Mouse (Mus musculus): Measurements from ENCODE around the gene Lair1. TPM values are rescaled to one million over a fixed set of nuclear protein-coding genes. Genes with fewer than 3 reads are reported as not detected.
"Not testable (repeated sequence)": the region's sequence is repeated elsewhere in the genome, so short reads cannot be mapped to it uniquely, and the experiment has no call there.

Lair1 gene
- total RNA-seq (2021) = 1.2 TPM in 2 replicates
- long read RNA-seq = 0 reads

GRCm38 (mm10) chr7:4063013-4063412 is at the start of gene Lair1:
Gene Lair1 (minus strand): TSS chr7:4063204.
- no peak for DNase-seq

DNA sequence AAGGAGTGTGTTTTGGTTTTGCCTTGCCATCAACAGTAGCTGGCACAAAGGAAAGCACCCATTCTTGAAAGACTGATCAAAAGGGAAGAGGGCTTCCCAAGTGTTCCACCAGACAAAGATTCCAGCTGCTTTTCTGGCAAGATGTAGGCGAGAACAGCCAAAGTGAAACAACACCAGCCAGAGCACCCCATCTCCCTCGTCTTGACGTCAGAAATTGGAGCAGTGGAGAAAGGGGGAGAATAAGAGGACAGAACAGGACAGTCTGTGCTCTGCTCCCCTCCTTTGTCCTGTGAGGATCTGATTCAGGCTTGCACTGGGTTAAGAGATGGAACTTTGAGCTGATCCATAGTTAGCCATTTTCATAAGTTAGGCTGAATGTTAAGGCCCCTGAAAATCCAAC is 48.8 kb upstream of the Lair1 start:
- DNase-seq = no peak

DNA sequence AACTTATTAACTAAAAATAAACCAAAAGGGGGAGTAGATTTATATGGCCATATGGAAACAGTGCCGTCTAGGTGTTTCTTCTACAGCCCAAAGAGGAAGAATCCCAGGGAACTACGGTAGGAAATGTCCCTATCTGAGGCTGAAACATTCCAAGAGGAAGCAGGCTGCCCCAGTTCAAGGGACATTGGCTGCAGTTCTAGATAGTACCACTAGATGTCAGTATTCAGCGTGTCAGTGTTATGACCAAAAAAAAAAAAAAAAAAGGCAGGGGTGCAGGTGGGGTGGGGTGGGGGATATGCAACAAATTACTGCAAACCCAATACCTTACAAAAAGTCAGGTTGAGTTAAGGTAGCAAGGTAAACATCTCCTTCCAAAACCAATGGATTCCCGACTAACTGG is 40.4 kb upstream of the Lair1 start:
- DNase-seq = no peak

DNA sequence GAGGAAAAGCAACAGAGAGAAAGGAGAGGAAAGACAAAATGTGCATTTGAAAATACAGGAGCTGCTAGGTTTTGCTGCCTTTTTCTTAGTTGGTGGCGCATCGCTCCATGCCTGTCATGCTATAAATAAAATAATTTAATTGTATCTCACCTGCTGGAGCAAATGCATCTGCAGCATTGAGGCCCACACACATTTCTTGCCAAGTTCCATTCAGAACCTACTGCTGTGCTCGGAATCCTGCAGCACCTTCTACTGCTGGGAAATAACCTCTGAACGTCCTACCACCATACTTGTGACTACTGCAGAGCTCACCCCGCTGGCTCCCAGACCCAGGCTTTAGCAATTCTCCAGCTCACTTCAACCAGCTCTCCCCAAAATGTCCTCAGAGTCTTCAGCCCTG is 38.1 kb upstream of the Lair1 start:
- no peak for DNase-seq

DNA sequence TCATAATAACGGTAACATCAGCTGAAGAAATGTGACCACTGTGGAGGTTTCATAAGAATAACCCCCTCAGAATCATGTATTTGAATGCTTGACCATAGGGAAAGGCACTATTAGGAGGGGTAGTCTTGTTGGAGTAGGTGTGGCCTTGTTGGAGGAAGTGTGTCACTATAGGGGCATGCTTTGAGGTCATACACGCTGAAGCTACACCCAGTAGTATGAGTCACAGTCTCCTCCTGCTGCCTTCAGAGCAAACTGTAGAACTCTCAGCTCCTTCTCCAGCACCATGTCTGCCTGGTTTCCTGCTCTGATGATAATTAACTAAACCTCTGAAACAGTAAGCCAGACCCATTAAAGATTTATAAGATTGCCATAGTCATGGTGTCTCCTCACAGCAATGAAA is 35.8 kb upstream of the Lair1 start:
- DNase-seq = no peak

DNA sequence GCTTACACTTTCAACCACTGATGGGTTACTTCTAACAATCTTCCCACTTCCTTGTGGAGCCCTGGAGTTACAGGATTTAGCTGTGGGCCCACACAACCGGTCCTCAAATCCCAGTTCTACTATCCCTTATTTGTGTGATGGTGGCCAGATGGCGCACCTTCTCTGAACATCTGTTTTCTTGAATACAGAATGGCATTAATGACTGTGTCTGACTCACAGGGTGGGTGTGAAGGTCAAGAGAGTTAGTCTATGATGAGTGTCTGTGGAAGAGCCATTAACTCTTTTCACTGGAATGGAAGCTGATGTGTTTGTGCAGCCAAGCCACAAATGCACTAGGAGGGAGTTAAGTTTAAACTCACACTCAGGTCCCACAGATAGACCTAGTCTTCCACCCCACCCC is 35.3 kb upstream of the Lair1 start:
- no peak for DNase-seq

DNA sequence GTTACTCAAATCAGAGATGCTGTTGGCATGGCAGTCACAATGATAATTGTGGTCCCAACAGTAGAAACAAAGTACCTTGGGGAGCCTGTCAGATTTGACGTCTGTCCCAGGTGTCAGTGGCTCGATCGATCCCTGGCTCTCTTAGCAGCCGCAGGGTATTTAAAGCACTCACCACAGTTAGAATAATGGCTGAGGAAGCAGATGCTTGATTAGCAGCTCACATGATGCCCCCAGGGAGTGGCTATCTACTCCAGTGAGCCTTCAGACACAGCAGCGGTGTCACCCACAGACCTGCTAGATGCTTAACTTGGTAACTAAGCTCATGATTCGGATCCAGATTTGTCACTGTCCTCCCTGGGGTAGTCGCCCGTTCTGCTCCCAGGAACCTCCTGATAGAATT is 28.2 kb upstream of the Lair1 start:
- no peak for DNase-seq

DNA sequence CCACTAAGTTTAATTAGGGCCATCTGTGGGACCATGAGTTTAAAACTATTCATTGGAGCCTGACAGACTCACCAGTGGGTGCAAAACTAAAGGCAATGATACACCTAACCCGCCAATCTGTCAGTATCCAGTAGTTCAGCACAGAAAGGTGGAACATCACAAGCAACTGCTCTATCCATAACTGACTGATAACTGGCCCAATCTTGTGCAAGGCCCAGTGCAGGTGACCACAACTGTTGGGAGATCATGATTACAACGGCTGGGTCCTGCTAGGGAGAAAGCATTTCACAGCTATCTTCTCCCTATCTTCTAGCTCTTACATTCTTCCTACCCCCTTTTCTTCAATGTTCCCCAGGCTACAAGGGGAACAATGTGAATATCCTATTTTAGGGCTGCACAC is 25.7 kb upstream of the Lair1 start:
- no peak for DNase-seq

- DNase-seq = no peak
These were observed 25.0 kb upstream of the Lair1 start for GRCm38 (mm10) chr7:4087896-4088480.

- no peak for DNase-seq
These were observed 24.4 kb upstream of the Lair1 start for GRCm38 (mm10) chr7:4087238-4087895.

GRCm38 (mm10) chr7:4085562-4085961 is 22.6 kb upstream of the Lair1 start:
- DNase-seq = no peak

GRCm38 (mm10) chr7:4084161-4084560 is 21.2 kb upstream of the Lair1 start:
- DNase-seq = no peak

DNA sequence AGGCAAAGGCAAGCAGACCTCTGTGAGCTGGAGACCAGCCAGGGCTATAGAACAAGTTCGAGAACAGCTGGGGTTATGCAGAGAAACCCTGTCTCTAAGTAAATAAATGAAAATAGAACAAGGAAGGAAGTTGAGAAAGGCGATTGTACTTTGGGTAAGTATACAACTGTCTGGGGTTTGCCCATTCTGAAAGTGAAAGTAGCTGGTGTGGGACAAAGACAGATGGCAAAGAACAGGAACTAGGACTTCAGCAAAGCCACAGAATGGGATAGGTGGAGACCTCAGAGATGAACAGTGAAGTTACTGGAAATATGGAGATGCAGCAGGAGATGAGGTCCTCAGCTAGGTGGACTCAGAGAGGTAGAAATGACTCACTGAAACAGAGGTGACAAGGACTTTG is 19.8 kb upstream of the Lair1 start:
- no peak for DNase-seq

- DNase-seq = no peak
These were observed 18.7 kb upstream of the Lair1 start for GRCm38 (mm10) chr7:4081706-4082105.

DNA sequence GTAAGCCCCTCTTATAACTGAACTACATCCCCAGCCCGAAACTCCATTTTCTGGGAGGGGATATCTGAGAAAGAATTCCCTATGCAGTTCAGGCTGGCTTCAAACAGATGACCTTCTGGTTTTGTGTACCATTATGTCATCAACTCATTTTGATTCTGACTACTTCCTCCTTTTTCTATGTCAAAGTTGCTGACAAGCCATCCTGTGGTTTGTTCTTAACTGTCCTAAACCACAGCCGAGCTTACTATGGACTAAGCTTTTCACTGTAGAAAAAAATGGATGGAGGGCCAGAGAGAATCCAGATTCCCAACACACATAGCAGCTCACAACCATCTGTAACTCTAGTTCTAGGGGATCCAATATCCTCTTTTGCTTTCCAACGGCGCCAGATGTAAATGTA is 17.5 kb upstream of the Lair1 start:
- no peak for DNase-seq

GRCm38 (mm10) chr7:4079511-4079910 is 16.5 kb upstream of the Lair1 start:
- no peak for DNase-seq

DNA sequence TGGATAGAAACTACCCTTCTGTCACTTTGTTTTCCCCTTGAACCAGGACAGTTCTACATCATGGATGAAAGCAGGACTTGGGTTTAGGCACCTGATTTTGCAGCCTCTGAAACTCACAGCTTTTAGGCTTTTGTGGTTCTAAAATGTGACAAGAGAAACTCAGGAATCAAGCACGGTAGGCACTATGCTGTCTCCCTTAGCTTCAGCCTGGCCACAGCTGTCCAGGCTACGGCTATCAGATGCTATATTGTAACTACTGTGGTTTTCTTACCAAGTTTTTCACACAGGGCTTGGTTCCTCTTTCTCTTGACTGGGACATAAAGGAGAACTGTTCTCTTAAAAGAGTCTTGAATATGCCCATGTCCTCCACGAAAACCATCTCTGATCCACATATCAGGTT is 10.1 kb upstream of the Lair1 start:
- DNase-seq = no peak

DNA sequence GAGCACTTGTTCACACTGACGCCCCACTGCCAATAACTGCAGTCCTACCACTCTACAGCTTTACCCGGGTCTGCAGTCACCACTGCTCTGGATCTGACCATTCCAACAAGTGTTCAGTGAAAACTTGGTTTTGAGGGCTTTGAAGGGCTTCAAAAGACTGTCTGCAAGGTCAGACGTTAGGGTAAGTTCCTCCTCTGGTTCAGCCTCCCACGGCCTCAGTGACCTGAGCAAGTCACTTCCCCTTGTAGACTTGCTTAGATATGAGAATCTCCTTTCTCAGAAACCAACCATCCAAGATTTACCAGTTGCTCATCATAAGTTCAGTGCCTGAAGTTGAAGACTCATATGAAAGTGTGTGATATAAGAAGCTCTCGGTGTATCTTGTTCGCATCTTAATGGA is 8.1 kb upstream of the Lair1 start:
- DNase-seq = no peak

GRCm38 (mm10) chr7:4063714-4064425 is 866 bp upstream of the Lair1 start:
- DNase-seq = no peak

DNA sequence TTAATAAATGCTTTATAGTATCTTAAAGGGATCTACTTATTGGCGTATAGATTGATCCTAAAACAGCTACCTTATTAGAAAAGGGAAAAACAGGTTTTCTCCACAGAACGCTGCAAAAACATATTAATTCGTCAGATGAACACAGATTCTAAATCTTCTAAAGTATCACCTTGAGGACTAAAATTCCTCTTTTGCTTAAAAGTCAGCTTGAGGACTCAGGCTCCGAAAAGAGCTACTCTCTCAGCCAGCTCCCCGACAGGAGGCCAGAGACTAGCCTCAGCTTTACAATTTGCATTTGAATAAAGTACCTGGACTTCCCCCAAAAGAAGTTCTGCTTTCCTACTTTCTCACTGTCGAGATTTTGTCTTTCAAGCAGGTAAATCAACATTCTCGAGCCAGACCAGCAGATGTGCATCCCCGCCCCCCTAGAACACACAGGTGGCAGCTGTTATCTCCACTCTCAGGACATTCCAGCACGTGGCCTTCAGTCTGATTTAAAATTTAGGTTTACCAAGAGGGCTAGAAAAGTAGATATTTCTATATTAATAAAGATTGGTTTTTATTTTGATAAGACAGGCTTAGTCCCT is 2.3 kb downstream of the Lair1 start:
- not testable (repeated sequence) for DNase-seq

DNA sequence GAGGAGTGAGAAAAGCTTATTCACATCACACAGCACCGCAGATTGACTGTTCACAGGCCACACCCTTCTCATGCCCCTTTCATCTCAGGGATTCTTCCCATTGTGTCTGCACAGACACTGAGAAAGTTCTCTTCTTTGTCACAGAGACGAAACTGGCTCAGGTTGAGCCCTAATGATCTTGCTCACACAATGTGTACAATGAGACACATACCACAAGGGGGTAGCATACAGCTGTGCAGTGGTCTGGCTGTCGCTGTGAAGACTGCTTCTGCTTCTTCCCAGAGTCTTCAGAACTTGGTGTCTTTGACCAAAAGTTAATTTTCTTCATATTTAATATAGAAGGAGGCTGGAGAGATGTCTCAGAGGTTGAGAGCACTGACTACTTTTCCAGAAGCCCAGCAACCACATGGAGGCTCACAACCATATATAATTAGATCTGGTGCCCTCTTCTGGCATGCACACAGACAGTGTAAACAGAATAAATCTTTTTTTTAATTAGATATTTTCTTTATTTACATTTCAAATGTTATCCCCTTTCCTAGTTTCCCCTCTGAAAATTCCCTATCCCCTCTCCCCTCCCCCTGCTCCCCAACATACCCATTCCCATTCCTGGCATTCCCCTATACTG is 36.1 kb downstream of the Lair1 start:
- DNase-seq = no peak

- not testable (repeated sequence) for DNase-seq
These were observed 58.4 kb downstream of the Lair1 start for GRCm38 (mm10) chr7:4004636-4005035.

DNA sequence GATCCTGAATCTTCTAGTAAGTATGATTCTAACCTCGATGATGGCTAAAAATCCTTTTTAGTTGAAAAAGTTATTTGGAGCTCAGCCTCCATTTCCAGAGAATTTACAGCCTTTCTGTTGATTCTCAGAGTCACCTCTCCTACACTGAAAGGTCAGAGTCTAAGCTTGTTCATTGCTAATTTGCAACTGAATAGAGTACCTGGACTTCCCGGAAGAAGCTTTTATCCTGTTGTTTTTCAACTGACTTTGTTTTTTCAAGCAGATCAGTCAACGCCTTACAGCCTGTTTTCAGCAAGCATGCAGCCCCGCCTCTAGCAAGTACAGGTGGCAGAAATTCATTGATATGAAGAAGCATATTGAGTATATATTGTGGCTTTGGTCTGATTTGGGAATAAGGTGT is 59.0 kb downstream of the Lair1 start:
- not testable (repeated sequence) for DNase-seq

All from adrenal gland, postnatal 25 days (tissue).